Mouse (Mus musculus) gastrocnemius, adult 18-20 months (tissue): ENCODE measurements around the gene Drg2. TPM values are rescaled to one million over a fixed set of nuclear protein-coding genes. Genes with fewer than 3 reads are reported as not detected.
"Not testable (repeated sequence)": the region's sequence is repeated elsewhere in the genome, so short reads cannot be mapped to it uniquely, and the experiment has no call there.

Experiments
- DNase-seq: peaks from one replicate; pipeline ENCODE4 v3.0.0; 2021; ENCODE audit warnings: low spot score
- long read RNA-seq, 2 experiments: library from polyadenylated mRNA; stranded (forward); transcript quantifications; one replicate each; pipeline ENCODE4 v2.0.0; 2021
- total RNA-seq, 2 experiments: library from RNA; stranded (reverse); gene quantifications; 2 replicates each; pipeline ENCODE4 v1.2.3; 2021

Gene Drg2
- total RNA-seq = 10 to 100 TPM; 23.0 to 25.1 TPM
- long read RNA-seq, experiment 1, transcript Drg2-201 (13 exons, 1,788 nt) = major isoform, 24 of 26 reads
- long read RNA-seq, experiment 1, partial matches to known transcripts = 2 of 26 reads
- long read RNA-seq, experiment 1, other reads (novel, unspliced or antisense) = 0 of 26 reads
- long read RNA-seq, experiment 2, transcript Drg2-201 (13 exons, 1,788 nt) = major isoform, 22 of 25 reads
- long read RNA-seq, experiment 2, partial matches to known transcripts = 2 of 25 reads
- long read RNA-seq, experiment 2, other reads (novel, unspliced or antisense) = 1 of 25 reads

- DNase-seq = peak; percentile 90
Observed at GRCm38 (mm10) chr11:60454080-60454744, at the start of gene Drg2. Gene Drg2, plus strand, starts transcription at chr11:60454591.

GRCm38 (mm10) chr11:60406606-60407005, 47.8 kb upstream of the Drg2 start:
- DNase-seq = no peak

- peak; percentile 82 for DNase-seq
Observed at GRCm38 (mm10) chr11:60412173-60412572, 42.2 kb upstream of the Drg2 start.

- no peak for DNase-seq
Observed at GRCm38 (mm10) chr11:60412921-60413320, 41.5 kb upstream of the Drg2 start.

- no peak for DNase-seq
Observed at GRCm38 (mm10) chr11:60416590-60416962, 37.8 kb upstream of the Drg2 start.

- peak; percentile 99 for DNase-seq
Observed at GRCm38 (mm10) chr11:60416963-60417716, 37.3 kb upstream of the Drg2 start, which contains the start of gene Gid4. Gene Gid4, plus strand, starts transcription at chr11:60417145.

- peak; percentile 12 for DNase-seq
Observed at GRCm38 (mm10) chr11:60417717-60418472, 36.5 kb upstream of the Drg2 start, which contains the start of gene Atpaf2. Gene Atpaf2, minus strand, starts transcription at chr11:60418457.

GRCm38 (mm10) chr11:60418473-60418803, 36.0 kb upstream of the Drg2 start:
- no peak for DNase-seq

GRCm38 (mm10) chr11:60422046-60422668, 32.2 kb upstream of the Drg2 start:
- no peak for DNase-seq

- DNase-seq = no peak
Observed at GRCm38 (mm10) chr11:60423006-60423405, 31.4 kb upstream of the Drg2 start.

GRCm38 (mm10) chr11:60426417-60426816, 28.0 kb upstream of the Drg2 start:
- DNase-seq = no peak

- no peak for DNase-seq
Observed at GRCm38 (mm10) chr11:60427628-60428027, 26.8 kb upstream of the Drg2 start.

- no peak for DNase-seq
Observed at GRCm38 (mm10) chr11:60433501-60433900, 20.9 kb upstream of the Drg2 start.

GRCm38 (mm10) chr11:60435133-60435532, 19.3 kb upstream of the Drg2 start:
- DNase-seq = no peak

- DNase-seq = no peak
Observed at GRCm38 (mm10) chr11:60436618-60437017, 17.8 kb upstream of the Drg2 start.

- not testable (repeated sequence) for DNase-seq
Observed at GRCm38 (mm10) chr11:60439621-60440020, 14.8 kb upstream of the Drg2 start.

GRCm38 (mm10) chr11:60440176-60440575, 14.2 kb upstream of the Drg2 start:
- DNase-seq = no peak

- no peak for DNase-seq
Observed at GRCm38 (mm10) chr11:60442896-60443295, 11.5 kb upstream of the Drg2 start.

GRCm38 (mm10) chr11:60444007-60444406, 10.4 kb upstream of the Drg2 start:
- no peak for DNase-seq

GRCm38 (mm10) chr11:60454745-60455087, 325 bp downstream of the Drg2 start:
- no peak for DNase-seq

GRCm38 (mm10) chr11:60457973-60458372, 3.6 kb downstream of the Drg2 start:
- no peak for DNase-seq
